Mouse (Mus musculus): ENCODE data around the gene Arhgap18. TPM values are rescaled to one million over a fixed set of nuclear protein-coding genes. Genes with fewer than 3 reads are reported as not detected.

Arhgap18 gene
- polyA plus RNA-seq, 1 experiment from 2014 or later: 42.1 TPM

DNA sequence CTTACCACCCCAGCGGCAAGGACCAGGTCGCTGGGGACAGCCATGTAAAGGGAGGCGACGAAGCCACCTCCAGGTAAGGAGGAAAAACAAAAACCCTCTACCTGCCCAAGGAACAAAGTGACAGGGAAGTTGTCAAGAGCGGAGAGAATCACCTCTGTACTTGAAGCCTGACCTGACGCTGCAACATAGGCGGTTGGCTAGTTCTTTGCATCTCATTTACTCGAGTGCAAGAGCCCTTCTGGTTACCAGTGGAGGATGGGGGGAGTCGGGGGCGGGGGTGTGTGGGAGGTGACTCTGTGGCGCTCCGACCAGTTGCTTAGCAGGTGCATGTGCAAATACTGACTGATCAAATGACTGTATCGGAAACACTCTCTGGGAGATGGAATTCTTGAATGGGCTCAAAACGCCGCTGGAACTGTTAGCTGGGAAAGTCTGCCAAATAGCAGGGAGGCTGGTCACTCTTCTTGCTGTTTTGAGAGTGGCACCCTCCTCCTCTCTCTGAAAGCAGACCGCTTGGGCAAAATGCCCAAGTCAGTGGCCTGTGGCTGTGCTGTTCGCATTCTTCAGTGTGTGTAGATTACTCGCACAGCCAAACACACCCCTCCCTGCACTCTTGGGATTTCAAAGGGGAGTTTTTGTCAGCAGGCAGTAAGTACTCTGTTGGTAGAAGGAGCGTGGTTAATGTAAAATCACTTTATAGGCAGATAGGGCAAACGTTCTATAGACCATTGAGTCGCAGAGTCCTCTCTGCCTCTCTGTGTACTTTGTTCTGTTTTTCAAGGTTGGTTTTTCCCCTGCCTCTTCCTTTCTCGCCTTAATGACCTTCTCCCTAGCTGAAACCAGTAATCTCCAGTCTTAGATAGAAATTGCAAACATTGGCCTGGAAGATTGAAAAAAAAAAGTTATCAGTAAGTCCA is 19.7 kb downstream of the Arhgap18 start:
- Histone ChIP-seq H3K9ac (ENCODE audit: low read depth, low read length) (peak overlapping the region; percentile 62), H3K4me3 (replicated peaks; ENCODE audit: low read depth, low read length) (peak overlapping the region; percentile 54), H3K4me1 (replicated peaks; ENCODE audit: insufficient read depth, low read length) (peaks cover 15% of the 10 kb centered on the region; the same call in 1 of the 2 replicates), H3K4me2 (ENCODE audit: low read length) (peak overlapping the region; percentile 69), H3K27me3 (ENCODE audit: insufficient read depth, low read length) (no peaks in the 10 kb centered on the region), H3K9me3 (replicated peaks; ENCODE audit: low read length) (no peaks in the 10 kb centered on the region), H3K27ac (peak overlapping the region; percentile 94), H3K36me3 (ENCODE audit: insufficient read depth, low read length) (no peaks in the 10 kb centered on the region)
- WGBS: under 1% methylated on average over 22 of the region's 22 CpGs
- no peak for TF ChIP-seq CTCF (IDR thresholded peaks at IDR 0.05; ENCODE audit: low read depth)
- DNase-seq (ENCODE audit: low spot score) (peak; percentile 91), ATAC-seq (replicated peaks; ENCODE audit: low FRiP score, low read depth) (peak; percentile 90)

GRCm38 (mm10) chr10:26773541-26773940 is 20.3 kb downstream of the Arhgap18 start:
- no peak for TF ChIP-seq CTCF (IDR thresholded peaks at IDR 0.05; ENCODE audit: low read depth)
- 36% methylated on average over 5 of the region's 5 CpGs for WGBS

DNA sequence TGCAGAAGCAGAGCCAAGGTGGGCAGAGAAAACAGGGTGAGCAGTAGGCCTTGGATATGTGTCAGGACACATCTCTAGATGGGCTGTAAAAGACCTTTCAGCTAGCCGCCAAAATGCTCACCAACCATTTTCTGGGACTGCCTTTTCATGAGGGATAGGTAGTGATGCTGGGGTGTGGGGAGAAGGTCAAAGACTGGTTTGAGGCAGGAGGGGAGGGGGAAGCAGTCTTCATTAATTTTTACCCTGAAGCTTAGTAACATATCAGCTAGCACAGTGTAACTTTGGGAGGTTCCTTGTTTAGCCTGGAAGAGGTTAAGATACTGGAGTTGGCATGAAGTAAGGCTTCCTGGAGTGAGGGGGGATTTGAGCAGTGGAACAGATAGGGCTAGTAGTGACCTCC is 21.0 kb downstream of the Arhgap18 start:
- WGBS: 42% methylated on average over 1 of the region's 1 CpGs
- H3K4me1 ChIP-seq (replicated peaks; ENCODE audit: insufficient read depth, low read length): peaks cover 15% of the 10 kb centered on the region; the same call in 1 of the 2 replicates
- peak overlapping the region; percentile 62; the same call in 1 of the 2 replicates for H3K9ac ChIP-seq (ENCODE audit: low read depth, low read length)
- H3K4me3 ChIP-seq (replicated peaks; ENCODE audit: low read depth, low read length): peak overlapping the region; percentile 54
- no peaks in the 10 kb centered on the region for H3K9me3 ChIP-seq (replicated peaks; ENCODE audit: low read length)
- ATAC-seq (replicated peaks; ENCODE audit: low FRiP score, low read depth) (no peak), DNase-seq (ENCODE audit: low spot score) (no peak)
- H3K27me3 ChIP-seq (ENCODE audit: insufficient read depth, low read length): no peaks in the 10 kb centered on the region
- peak overlapping the region; percentile 94 for H3K27ac ChIP-seq
- no peaks in the 10 kb centered on the region for H3K36me3 ChIP-seq (ENCODE audit: insufficient read depth, low read length)
- H3K4me2 ChIP-seq (ENCODE audit: low read length): peak overlapping the region; percentile 69
- no peak for TF ChIP-seq CTCF (IDR thresholded peaks at IDR 0.05; ENCODE audit: low read depth)

More at GRCm38 (mm10) chr10:26773541-26773940, 20.3 kb downstream of the Arhgap18 start:
- DNase-seq (ENCODE audit: low spot score): no peak
- no peak for ATAC-seq (replicated peaks; ENCODE audit: low FRiP score, low read depth)
- peak overlapping the region; percentile 94 for H3K27ac ChIP-seq
- H3K9ac ChIP-seq (ENCODE audit: low read depth, low read length): peak overlapping the region; percentile 62; the same call in 1 of the 2 replicates
- H3K4me1 ChIP-seq (replicated peaks; ENCODE audit: insufficient read depth, low read length): peaks cover 15% of the 10 kb centered on the region; the same call in 1 of the 2 replicates
- no peaks in the 10 kb centered on the region for H3K9me3 ChIP-seq (replicated peaks; ENCODE audit: low read length)
- peak overlapping the region; percentile 69 for H3K4me2 ChIP-seq (ENCODE audit: low read length)
- H3K27me3 ChIP-seq (ENCODE audit: insufficient read depth, low read length): no peaks in the 10 kb centered on the region
- peak overlapping the region; percentile 54 for H3K4me3 ChIP-seq (replicated peaks; ENCODE audit: low read depth, low read length)
- no peaks in the 10 kb centered on the region for H3K36me3 ChIP-seq (ENCODE audit: insufficient read depth, low read length)

DNA sequence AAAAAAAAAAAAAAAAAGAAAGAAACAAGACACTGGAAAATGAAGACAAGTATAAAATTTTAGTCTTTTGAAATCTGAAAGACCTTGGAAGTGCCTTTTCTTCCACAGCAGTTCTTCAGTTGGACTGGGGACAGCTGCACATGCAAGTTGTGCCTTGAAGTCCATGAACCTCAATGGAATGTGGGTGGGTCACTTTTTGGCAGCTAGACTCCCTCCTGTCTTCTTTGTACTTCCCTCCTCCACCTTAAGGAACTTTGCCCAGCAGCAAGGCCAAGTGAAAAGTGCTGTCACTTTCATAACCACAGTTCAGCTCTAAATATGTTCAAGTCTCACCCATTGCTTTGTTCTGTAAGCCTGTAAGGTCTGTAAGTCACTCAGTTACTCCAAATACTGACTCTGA is 23.2 kb downstream of the Arhgap18 start:
- Histone ChIP-seq H3K4me3 (replicated peaks; ENCODE audit: low read depth, low read length) (no peak overlapping the region), H3K27me3 (ENCODE audit: insufficient read depth, low read length) (no peaks in the 10 kb centered on the region), H3K9me3 (replicated peaks; ENCODE audit: low read length) (no peaks in the 10 kb centered on the region), H3K4me1 (replicated peaks; ENCODE audit: insufficient read depth, low read length) (peaks cover 18% of the 10 kb centered on the region; the same call in 1 of the 2 replicates), H3K9ac (ENCODE audit: low read depth, low read length) (no peak overlapping the region), H3K4me2 (ENCODE audit: low read length) (no peak overlapping the region), H3K27ac (0 out of 2 replicates have a peak overlapping the region, but pooled peaks have one; percentile 2), H3K36me3 (ENCODE audit: insufficient read depth, low read length) (no peaks in the 10 kb centered on the region)
- ATAC-seq (replicated peaks; ENCODE audit: low FRiP score, low read depth): no peak
- no peak for TF ChIP-seq CTCF (IDR thresholded peaks at IDR 0.05; ENCODE audit: low read depth)
- DNase-seq (ENCODE audit: low spot score): no peak

DNA sequence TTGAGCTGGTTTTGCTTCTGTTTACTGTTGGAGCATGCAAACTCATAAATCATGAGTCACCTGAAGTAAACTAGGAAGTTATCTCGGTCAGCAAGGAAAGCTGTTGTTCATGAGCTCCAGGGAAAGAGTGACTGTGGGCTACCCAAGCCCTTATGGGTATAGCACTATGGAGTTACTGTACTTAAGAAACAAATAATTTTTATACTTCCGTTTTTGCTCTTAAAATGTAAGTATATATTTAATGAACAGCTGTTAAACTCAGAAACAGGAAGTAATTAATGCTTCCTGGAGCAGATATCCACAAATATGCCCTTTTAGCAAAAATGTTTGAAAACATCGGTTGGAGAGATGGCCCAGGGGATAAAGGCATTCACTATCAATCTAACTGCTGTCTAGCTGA is 27.4 kb downstream of the Arhgap18 start:
- no peak for TF ChIP-seq CTCF (IDR thresholded peaks at IDR 0.05; ENCODE audit: low read depth)
- peak overlapping the region; percentile 47; the same call in 1 of the 2 replicates for H3K27ac ChIP-seq
- no peak for ATAC-seq (replicated peaks; ENCODE audit: low FRiP score, low read depth)

GRCm38 (mm10) chr10:26789680-26790079 is 36.5 kb downstream of the Arhgap18 start:
- Histone ChIP-seq H3K36me3 (ENCODE audit: insufficient read depth, low read length) (no peaks in the 10 kb centered on the region), H3K4me2 (ENCODE audit: low read length) (no peak overlapping the region), H3K4me3 (replicated peaks; ENCODE audit: low read depth, low read length) (no peak overlapping the region), H3K9me3 (replicated peaks; ENCODE audit: low read length) (no peaks in the 10 kb centered on the region), H3K27me3 (ENCODE audit: insufficient read depth, low read length) (no peaks in the 10 kb centered on the region), H3K27ac (no peak overlapping the region), H3K4me1 (replicated peaks; ENCODE audit: insufficient read depth, low read length) (peaks cover 21% of the 10 kb centered on the region), H3K9ac (ENCODE audit: low read depth, low read length) (no peak overlapping the region)
- DNase-seq (ENCODE audit: low spot score) (no peak), ATAC-seq (replicated peaks; ENCODE audit: low FRiP score, low read depth) (no peak)
- TF ChIP-seq CTCF (IDR thresholded peaks at IDR 0.05; ENCODE audit: low read depth): no peak
- 61% methylated on average over 2 of the region's 2 CpGs for WGBS

More for the DNA sequence above, 27.4 kb downstream of the Arhgap18 start:
- no peaks in the 10 kb centered on the region for H3K36me3 ChIP-seq (ENCODE audit: insufficient read depth, low read length)
- no peak overlapping the region for H3K4me3 ChIP-seq (replicated peaks; ENCODE audit: low read depth, low read length)
- H3K4me1 ChIP-seq (replicated peaks; ENCODE audit: insufficient read depth, low read length): peaks cover 14% of the 10 kb centered on the region; the same call in 1 of the 2 replicates
- no peak overlapping the region for H3K9ac ChIP-seq (ENCODE audit: low read depth, low read length)
- H3K27me3 ChIP-seq (ENCODE audit: insufficient read depth, low read length): no peaks in the 10 kb centered on the region
- no peaks in the 10 kb centered on the region for H3K9me3 ChIP-seq (replicated peaks; ENCODE audit: low read length)
- WGBS: 29% methylated on average over 3 of the region's 3 CpGs
- DNase-seq (ENCODE audit: low spot score): peak; percentile 44
- H3K4me2 ChIP-seq (ENCODE audit: low read length): no peak overlapping the region

All from kidney, postnatal 0 days (tissue).